Mouse (Mus musculus): ENCODE data around the gene Pde3b. TPM values are rescaled to one million over a fixed set of nuclear protein-coding genes. Genes with fewer than 3 reads are reported as not detected.

Gene Pde3b
- polyA plus RNA-seq, 1 experiment from 2014 or later = 2.3 TPM

DNA sequence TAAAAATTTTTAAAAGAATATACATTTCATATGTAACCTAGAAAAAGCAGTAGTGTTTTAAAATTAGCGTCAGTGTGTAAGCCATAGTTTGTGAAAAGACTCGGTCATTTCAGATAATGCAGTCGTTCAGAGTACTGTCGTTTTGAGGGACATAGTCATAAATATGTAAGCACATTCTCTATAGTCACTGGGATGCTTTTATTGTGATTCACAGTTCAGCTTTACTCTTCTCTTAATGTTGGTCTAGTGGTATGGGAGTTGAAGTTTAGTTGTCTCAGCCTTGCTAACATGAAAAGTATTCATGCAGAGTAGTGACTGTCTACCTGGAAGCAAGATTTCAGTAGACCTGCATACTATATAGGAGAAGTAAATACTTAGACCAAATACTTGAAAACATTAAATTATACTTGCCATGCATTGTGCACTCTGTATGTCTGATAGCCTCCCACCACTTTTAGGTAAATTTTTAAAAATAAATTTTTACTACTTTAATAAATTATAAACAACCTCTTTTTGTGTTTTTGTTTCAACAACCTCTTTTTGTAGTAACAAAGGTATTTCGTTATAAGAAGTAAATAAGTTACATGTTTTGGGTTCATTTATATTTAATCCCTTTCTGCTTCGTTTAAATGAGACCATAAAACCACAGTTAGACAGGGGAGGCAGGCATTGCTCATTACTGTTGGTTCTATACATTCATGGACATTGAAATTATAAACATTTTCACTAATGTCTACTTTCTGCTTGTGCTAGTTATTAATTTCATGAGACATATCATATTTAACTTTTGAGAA lies 65.3 kb downstream of the Pde3b start:
- no peaks in the 10 kb centered on the region for H3K4me1 ChIP-seq (replicated peaks; ENCODE audit: control insufficient read depth, insufficient read depth)
- no peak for TF ChIP-seq EP300 (optimal IDR thresholded peaks at IDR 0.05)
- TF ChIP-seq CTCF (IDR thresholded peaks at IDR 0.05; ENCODE audit: low read depth) = no peak
- H3K4me2 ChIP-seq (replicated peaks; ENCODE audit: low read depth) = no peak overlapping the region
- H3K27me3 ChIP-seq (ENCODE audit: control insufficient read depth, insufficient read depth, low read length) = no peaks in the 10 kb centered on the region
- no peak overlapping the region for H3K9ac ChIP-seq (ENCODE audit: low read length)
- ATAC-seq (ENCODE audit: low FRiP score, low TSS enrichment) (no peak), DNase-seq (ENCODE audit: low spot score) (no peak)
- no peak overlapping the region for H3K27ac ChIP-seq (replicated peaks)
- H3K36me3 ChIP-seq (ENCODE audit: control insufficient read depth, insufficient read depth, low read length) = no peaks in the 10 kb centered on the region
- H3K4me3 ChIP-seq (ENCODE audit: low read depth, low read length) = no peak overlapping the region
- 72% methylated on average over 6 of the region's 6 CpGs for WGBS
- no peaks in the 10 kb centered on the region for H3K9me3 ChIP-seq (ENCODE audit: control insufficient read depth, low read length)

DNA sequence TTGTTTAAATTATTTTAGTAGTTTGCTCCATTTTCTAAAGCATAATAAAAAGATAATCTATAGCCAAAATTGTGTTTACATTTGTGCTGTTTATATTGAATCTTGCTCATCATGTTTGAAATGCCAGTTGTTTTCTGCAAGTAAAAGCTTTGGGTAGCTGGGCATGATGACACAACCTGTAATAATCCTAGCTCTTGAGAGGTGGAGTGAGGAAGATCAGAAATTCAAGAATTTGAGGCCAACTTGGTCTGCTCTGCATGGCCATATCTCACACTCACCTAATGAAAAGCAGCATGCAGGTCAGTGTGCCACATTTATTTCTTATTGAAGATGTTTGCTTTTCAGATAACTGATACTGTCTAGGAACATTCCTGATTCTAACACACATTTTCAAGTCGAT lies 65.9 kb downstream of the Pde3b start:
- Histone ChIP-seq H3K4me3 (ENCODE audit: low read depth, low read length) (no peak overlapping the region), H3K27ac (replicated peaks) (no peak overlapping the region), H3K36me3 (ENCODE audit: control insufficient read depth, insufficient read depth, low read length) (no peaks in the 10 kb centered on the region), H3K4me2 (replicated peaks; ENCODE audit: low read depth) (no peak overlapping the region), H3K27me3 (ENCODE audit: control insufficient read depth, insufficient read depth, low read length) (no peaks in the 10 kb centered on the region), H3K9ac (ENCODE audit: low read length) (no peak overlapping the region), H3K9me3 (ENCODE audit: control insufficient read depth, low read length) (no peaks in the 10 kb centered on the region), H3K4me1 (replicated peaks; ENCODE audit: control insufficient read depth, insufficient read depth) (no peaks in the 10 kb centered on the region)
- DNase-seq (ENCODE audit: low spot score) = no peak
- 40% methylated on average over 1 of the region's 1 CpGs for WGBS
- no peak for ATAC-seq (ENCODE audit: low FRiP score, low TSS enrichment)
- TF ChIP-seq EP300 (optimal IDR thresholded peaks at IDR 0.05) (no peak), CTCF (IDR thresholded peaks at IDR 0.05; ENCODE audit: low read depth) (no peak)

DNA sequence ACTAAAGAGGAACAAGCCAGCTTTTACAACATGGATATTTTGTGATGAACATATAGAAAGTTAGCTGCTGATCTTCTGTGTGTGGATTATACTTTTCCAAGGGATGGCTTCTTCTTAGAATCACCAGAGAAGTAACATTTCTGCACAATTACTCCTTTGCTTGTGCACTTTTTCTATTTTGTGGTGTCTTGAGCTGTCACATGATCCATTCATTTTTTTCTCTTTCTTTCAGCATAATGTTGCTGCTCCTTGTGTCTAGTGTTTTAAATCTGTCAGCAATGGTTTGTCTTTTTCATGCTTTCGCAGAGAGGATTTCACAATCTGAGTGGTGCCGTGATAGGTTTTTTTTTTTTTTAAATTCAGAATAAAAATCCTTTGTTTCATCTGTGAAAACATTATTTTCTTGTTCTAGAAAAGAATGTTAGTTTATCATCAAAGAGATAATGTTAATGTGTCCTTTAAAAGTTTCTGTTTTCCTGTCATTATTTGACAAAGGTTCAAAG lies 66.4 kb downstream of the Pde3b start:
- Histone ChIP-seq H3K4me1 (replicated peaks; ENCODE audit: control insufficient read depth, insufficient read depth) (no peaks in the 10 kb centered on the region), H3K4me2 (replicated peaks; ENCODE audit: low read depth) (no peak overlapping the region), H3K4me3 (ENCODE audit: low read depth, low read length) (no peak overlapping the region), H3K27ac (replicated peaks) (no peak overlapping the region), H3K9me3 (ENCODE audit: control insufficient read depth, low read length) (no peaks in the 10 kb centered on the region), H3K9ac (ENCODE audit: low read length) (no peak overlapping the region), H3K36me3 (ENCODE audit: control insufficient read depth, insufficient read depth, low read length) (no peaks in the 10 kb centered on the region), H3K27me3 (ENCODE audit: control insufficient read depth, insufficient read depth, low read length) (no peaks in the 10 kb centered on the region)
- DNase-seq (ENCODE audit: low spot score) (no peak), ATAC-seq (ENCODE audit: low FRiP score, low TSS enrichment) (no peak)
- TF ChIP-seq EP300 (optimal IDR thresholded peaks at IDR 0.05) (no peak), CTCF (IDR thresholded peaks at IDR 0.05; ENCODE audit: low read depth) (no peak)
- WGBS = 69% methylated on average over 2 of the region's 2 CpGs

DNA sequence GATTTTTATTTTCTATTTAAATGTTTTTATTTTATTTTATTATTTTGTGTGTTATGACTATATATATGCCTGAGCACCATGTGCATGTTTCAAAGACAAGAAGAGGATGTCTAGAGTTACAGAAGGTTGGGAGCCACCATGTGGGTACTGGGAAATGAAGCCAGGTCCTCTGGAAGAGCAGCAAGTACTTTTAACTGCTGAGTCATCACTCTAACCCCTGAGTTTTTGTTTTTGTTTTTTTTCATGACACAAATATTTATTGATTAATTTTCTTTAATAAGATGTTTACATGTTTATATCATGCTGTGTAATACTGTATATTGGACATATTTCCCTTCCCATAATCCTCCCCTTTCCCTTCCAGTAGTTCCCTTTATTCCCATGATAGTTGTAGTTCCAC lies 77.5 kb downstream of the Pde3b start:
- no peak overlapping the region for H3K9ac ChIP-seq (ENCODE audit: low read length)
- no peak for TF ChIP-seq EP300 (optimal IDR thresholded peaks at IDR 0.05)
- TF ChIP-seq CTCF (IDR thresholded peaks at IDR 0.05; ENCODE audit: low read depth) = no peak
- H3K27ac ChIP-seq (replicated peaks) = no peak overlapping the region
- DNase-seq (ENCODE audit: low spot score) (no peak), ATAC-seq (ENCODE audit: low FRiP score, low TSS enrichment) (no peak)
- H3K4me1 ChIP-seq (replicated peaks; ENCODE audit: control insufficient read depth, insufficient read depth) = no peaks in the 10 kb centered on the region
- no peaks in the 10 kb centered on the region for H3K27me3 ChIP-seq (ENCODE audit: control insufficient read depth, insufficient read depth, low read length)
- H3K9me3 ChIP-seq (ENCODE audit: control insufficient read depth, low read length) = no peaks in the 10 kb centered on the region
- H3K4me2 ChIP-seq (replicated peaks; ENCODE audit: low read depth) = no peak overlapping the region
- no peak overlapping the region for H3K4me3 ChIP-seq (ENCODE audit: low read depth, low read length)
- H3K36me3 ChIP-seq (ENCODE audit: control insufficient read depth, insufficient read depth, low read length) = no peaks in the 10 kb centered on the region

DNA sequence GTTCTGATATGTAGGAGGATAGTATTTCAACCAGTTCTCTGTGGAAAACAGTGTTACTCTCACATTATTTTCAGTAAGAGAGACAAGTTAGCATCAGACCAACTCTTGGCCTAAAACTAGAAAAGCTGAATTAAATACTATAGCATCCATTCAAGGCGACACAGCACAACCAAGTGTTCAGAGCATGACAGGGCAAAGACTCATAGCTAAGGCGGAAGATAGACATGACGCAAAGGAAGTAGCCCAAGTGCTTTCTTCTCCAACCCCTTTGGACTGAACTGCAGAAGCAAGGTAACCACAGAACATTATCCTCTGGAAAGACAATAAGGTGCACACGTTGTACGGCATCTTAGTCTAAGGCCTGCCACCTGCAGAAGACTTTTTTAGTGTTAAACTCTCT lies 79.0 kb downstream of the Pde3b start:
- DNase-seq (ENCODE audit: low spot score) = no peak
- H3K36me3 ChIP-seq (ENCODE audit: control insufficient read depth, insufficient read depth, low read length) = no peaks in the 10 kb centered on the region
- H3K9me3 ChIP-seq (ENCODE audit: control insufficient read depth, low read length) = no peaks in the 10 kb centered on the region
- WGBS = 89% methylated on average over 5 of the region's 5 CpGs
- no peak overlapping the region for H3K4me2 ChIP-seq (replicated peaks; ENCODE audit: low read depth)
- peak; percentile 45 for TF ChIP-seq CTCF (IDR thresholded peaks at IDR 0.05; ENCODE audit: low read depth)
- no peak for TF ChIP-seq EP300 (optimal IDR thresholded peaks at IDR 0.05)
- no peak for ATAC-seq (ENCODE audit: low FRiP score, low TSS enrichment)
- no peak overlapping the region for H3K4me3 ChIP-seq (ENCODE audit: low read depth, low read length)
- H3K27ac ChIP-seq (replicated peaks) = no peak overlapping the region
- H3K27me3 ChIP-seq (ENCODE audit: control insufficient read depth, insufficient read depth, low read length) = no peaks in the 10 kb centered on the region
- H3K9ac ChIP-seq (ENCODE audit: low read length) = no peak overlapping the region
- H3K4me1 ChIP-seq (replicated peaks; ENCODE audit: control insufficient read depth, insufficient read depth) = no peaks in the 10 kb centered on the region

DNA sequence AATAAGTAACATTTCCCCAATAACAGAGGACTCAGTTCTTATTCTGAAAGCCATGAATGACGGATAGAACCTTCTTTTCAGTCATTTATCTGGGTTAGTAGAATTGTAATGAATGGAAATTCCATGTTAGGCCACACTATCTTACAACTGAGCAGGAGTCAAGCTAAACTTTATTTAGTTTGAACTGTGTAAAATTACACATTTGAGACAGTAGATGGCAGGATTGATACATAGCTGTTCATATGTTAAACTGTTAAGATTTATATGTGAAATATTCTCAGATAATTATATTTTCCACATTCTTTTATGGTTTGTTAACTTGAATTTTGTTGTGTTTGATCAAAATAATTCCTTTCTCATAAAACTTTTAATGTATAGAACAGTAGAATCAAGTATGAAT lies 84.2 kb downstream of the Pde3b start:
- TF ChIP-seq CTCF (IDR thresholded peaks at IDR 0.05; ENCODE audit: low read depth) (peak; percentile 72), EP300 (optimal IDR thresholded peaks at IDR 0.05) (no peak)
- WGBS = 83% methylated on average over 1 of the region's 1 CpGs
- no peak for DNase-seq (ENCODE audit: low spot score)

More for the DNA sequence above, 84.2 kb downstream of the Pde3b start:
- Histone ChIP-seq H3K4me1 (replicated peaks; ENCODE audit: control insufficient read depth, insufficient read depth) (no peaks in the 10 kb centered on the region), H3K9ac (ENCODE audit: low read length) (no peak overlapping the region), H3K36me3 (ENCODE audit: control insufficient read depth, insufficient read depth, low read length) (no peaks in the 10 kb centered on the region), H3K4me2 (replicated peaks; ENCODE audit: low read depth) (no peak overlapping the region), H3K27me3 (ENCODE audit: control insufficient read depth, insufficient read depth, low read length) (no peaks in the 10 kb centered on the region), H3K9me3 (ENCODE audit: control insufficient read depth, low read length) (no peaks in the 10 kb centered on the region), H3K4me3 (ENCODE audit: low read depth, low read length) (no peak overlapping the region), H3K27ac (replicated peaks) (no peak overlapping the region)
- ATAC-seq (ENCODE audit: low FRiP score, low TSS enrichment) = no peak
